Mouse (Mus musculus) heart, adult 2 months (tissue): ENCODE data around the gene Hist2h2aa2. TPM values are rescaled to one million over a fixed set of nuclear protein-coding genes. Genes with fewer than 3 reads are reported as not detected.
"Not testable (repeated sequence)": the region's sequence is repeated elsewhere in the genome, so short reads cannot be mapped to it uniquely, and the experiment has no call there.

Experiments used
- DNase-seq, 2 experiments: peaks; one replicate each; pipeline ENCODE4 v3.0.0; 2021
- H3K27ac ChIP-seq: fragments of 200-600 bp; 2 replicates; pipeline ENCODE4 v1.8.1; 2022
- H3K27me3 ChIP-seq: fragments of 200-500 bp; 2 replicates; pipeline ENCODE4 v1.6.1; 2012; ENCODE audit warnings: mild to moderate bottlenecking, low read length, inconsistent platforms, mixed read lengths; ENCODE audit not compliant: control insufficient read depth, insufficient read depth
- H3K36me3 ChIP-seq: fragments of 200-500 bp; 2 replicates; pipeline ENCODE4 v1.6.1; 2012; ENCODE audit warnings: low read length, inconsistent platforms; ENCODE audit not compliant: control insufficient read depth, insufficient read depth
- H3K4me1 ChIP-seq: fragments of 200-500 bp; 2 replicates; pipeline ENCODE4 v1.6.1; 2011; ENCODE audit warnings: low read length; ENCODE audit not compliant: control insufficient read depth, insufficient read depth
- H3K4me3 ChIP-seq: fragments of 200-600 bp; 2 replicates; pipeline ENCODE4 v1.8.1; 2022
- H3K79me2 ChIP-seq: fragments of 200-500 bp; replicated peaks from 2 replicates; pipeline ENCODE4 v1.6.1; 2012; ENCODE audit warnings: mild to moderate bottlenecking, inconsistent platforms, low read length, moderate library complexity, mixed read lengths; ENCODE audit not compliant: control insufficient read depth, insufficient read depth
- H3K9ac ChIP-seq: fragments of 200-500 bp; 2 replicates; pipeline ENCODE4 v1.6.1; 2012; ENCODE audit warnings: low read depth, mild to moderate bottlenecking, control low read depth, inconsistent platforms, low read length, mixed read lengths
- CTCF ChIP-seq: fragments of 200-600 bp; IDR thresholded peaks from 2 replicates; pipeline ENCODE4 v1.8.1; 2022; ENCODE audit warnings: antibody characterized with exemption, mild to moderate bottlenecking, moderate library complexity
- EP300 ChIP-seq: fragments of 200-500 bp; IDR thresholded peaks from 2 replicates; pipeline ENCODE4 v1.6.1; 2011; ENCODE audit warnings: low read depth, low read length, control low read depth; ENCODE audit not compliant: insufficient read depth
- POLR2A ChIP-seq: fragments of 200-500 bp; IDR thresholded peaks from 2 replicates; pipeline ENCODE4 v1.6.1; 2011; ENCODE audit warnings: mild to moderate bottlenecking, low read depth, low read length, control low read depth; ENCODE audit not compliant: insufficient read depth
- WGBS: fragments of 180-500 bp; shearing (Covaris S2); methylation state at CpG from one replicate; pipeline ENCODE4 v1.1.7; 2018; 5-methylcytosine and 5-hydroxymethylcytosine counted together
- intact Hi-C: fragments of 180-260 bp; cut with DNase I; formaldehyde crosslinking; loops from one replicate; pipeline ENCODE4 v1.15.1; 2025
- long read RNA-seq: library from polyadenylated mRNA; stranded (forward); transcript quantifications from one replicate; pipeline ENCODE4 v2.0.0, GENCODE M21; 2021
- polyA plus RNA-seq: library from polyadenylated mRNA; depleted of rRNA; stranded (reverse); fragments of >200 nt; gene quantifications from 2 replicates; pipeline ENCODE4 v1.2.3, GENCODE M21; 2012; rRNA removed
- total RNA-seq, 2 experiments: library from RNA; stranded (reverse); gene quantifications; 2 replicates each; pipeline ENCODE4 v1.2.3; 2021

Hist2h2aa2 gene
- total RNA-seq (100 to 1,000 TPM; 189 to 218 TPM), polyA plus RNA-seq (33.9 and 73.5 TPM in 2 replicates)
- long read RNA-seq, transcript Hist2h2aa2-201 (1 exons, 528 nt) = major isoform, 54 of 54 reads
- long read RNA-seq, partial matches to known transcripts = 0 of 54 reads
- long read RNA-seq, other reads (novel, unspliced or antisense) = 0 of 54 reads

GRCm38 (mm10) chr3:96239949-96240798 is at the start of gene Hist2h2aa2:
Gene Hist2h2aa2 (minus strand): TSS chr3:96240276.
- 3% methylated on average over 25 of the region's 85 CpGs for WGBS

DNA sequence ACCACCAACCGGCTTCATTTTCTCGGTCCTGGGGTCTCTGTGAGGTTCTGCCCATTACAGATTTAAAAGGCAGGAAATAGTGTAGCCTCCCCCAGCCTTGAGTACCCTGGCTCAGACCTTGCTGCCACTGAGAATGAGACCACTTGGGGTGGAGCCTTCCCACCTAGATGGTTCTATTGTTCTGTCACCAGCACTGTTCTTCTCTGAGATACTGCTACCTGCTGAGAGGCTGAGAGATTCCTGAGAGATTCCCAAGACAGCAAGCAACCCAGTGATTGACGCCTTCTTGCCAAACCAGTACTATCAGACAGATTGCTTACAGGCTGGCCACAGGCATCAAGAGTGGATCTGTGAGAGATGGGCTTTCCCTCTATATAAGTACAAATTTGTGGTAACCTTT is 49.1 kb upstream of the Hist2h2aa2 start:
- Histone ChIP-seq H3K79me2 (no peaks in the 10 kb centered on the region), H3K4me3 (no peak overlapping the region), H3K27me3 (no peaks in the 10 kb centered on the region; the same call in 1 of the 2 replicates), H3K36me3 (no peaks in the 10 kb centered on the region), H3K4me1 (no peaks in the 10 kb centered on the region), H3K9ac (no peak overlapping the region), H3K27ac (no peak overlapping the region)
- TF ChIP-seq EP300 = no peak
- no peak for TF ChIP-seq CTCF
- no peak for TF ChIP-seq POLR2A
- intact Hi-C loops = no loop called here
- no peak for DNase-seq
- 68% methylated on average over 3 of the region's 3 CpGs for WGBS

More at GRCm38 (mm10) chr3:96239949-96240798, at the start of gene Hist2h2aa2:
- H3K27me3 ChIP-seq, H3K36me3 ChIP-seq, H3K79me2 ChIP-seq, intact Hi-C loops, H3K4me1 ChIP-seq: not testable (repeated sequence)
- Histone ChIP-seq H3K4me3 (peak within 1 kb of the TSS; percentile 60), H3K27ac (peak within 1 kb of the TSS; percentile 89), H3K9ac (peak within 1 kb of the TSS; percentile 72)
- peak; percentile 84 for TF ChIP-seq POLR2A
- DNase-seq = peak; percentile 97

DNA sequence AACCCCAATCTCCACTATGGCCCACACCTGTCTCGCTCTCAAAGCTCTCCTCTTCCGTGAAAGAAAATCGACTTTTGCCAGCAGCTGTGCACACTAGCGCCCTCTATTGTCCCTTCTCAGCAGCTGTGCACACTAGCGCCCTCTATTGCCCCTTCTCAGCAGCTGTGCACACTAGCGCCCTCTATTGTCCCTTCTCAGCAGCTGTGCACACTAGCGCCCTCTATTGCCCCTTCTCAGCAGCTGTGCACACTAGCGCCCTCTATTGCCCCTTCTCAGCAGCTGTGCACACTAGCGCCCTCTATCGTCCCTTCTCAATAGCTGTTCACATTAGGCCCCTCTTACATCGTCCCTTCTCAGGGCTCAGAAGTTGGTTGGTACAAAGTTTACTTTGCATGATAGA is 47.3 kb upstream of the Hist2h2aa2 start:
- H3K4me3 ChIP-seq, H3K27me3 ChIP-seq, H3K36me3 ChIP-seq, DNase-seq, H3K79me2 ChIP-seq, H3K4me1 ChIP-seq, H3K9ac ChIP-seq, intact Hi-C loops, H3K27ac ChIP-seq: not testable (repeated sequence)
- peak; percentile 71 for TF ChIP-seq CTCF
- 89% methylated on average over 11 of the region's 11 CpGs for WGBS

GRCm38 (mm10) chr3:96284457-96284856 is 44.4 kb upstream of the Hist2h2aa2 start:
- no peak for DNase-seq
- TF ChIP-seq CTCF (peak; percentile 57), EP300 (no peak)
- Histone ChIP-seq H3K4me3 (no peak overlapping the region), H3K27me3 (peaks cover 5% of the 10 kb centered on the region), H3K27ac (no peak overlapping the region), H3K36me3 (no peaks in the 10 kb centered on the region), H3K9ac (no peak overlapping the region), H3K4me1 (no peaks in the 10 kb centered on the region), H3K79me2 (no peaks in the 10 kb centered on the region)
- intact Hi-C loops = loop anchor here (5.0 kb wide), 1 partner anchor 218 kb away; no protein-coding TSS in a partner anchor
- WGBS = 12% methylated on average over 4 of the region's 4 CpGs

- no peak overlapping the region for H3K27ac ChIP-seq
- H3K27me3 ChIP-seq = peaks cover 5% of the 10 kb centered on the region
- DNase-seq = no peak
- peaks cover 5% of the 10 kb centered on the region for H3K4me1 ChIP-seq
- TF ChIP-seq CTCF (no peak), EP300 (no peak), POLR2A (no peak)
- intact Hi-C loops = loop anchor here (5.0 kb wide), 1 partner anchor 222 kb away; no protein-coding TSS in a partner anchor
- no peak overlapping the region for H3K4me3 ChIP-seq
- no peaks in the 10 kb centered on the region for H3K36me3 ChIP-seq
- no peak overlapping the region for H3K9ac ChIP-seq
- no peaks in the 10 kb centered on the region for H3K79me2 ChIP-seq
- 61% methylated on average over 6 of the region's 6 CpGs for WGBS
These were observed 40.6 kb upstream of the Hist2h2aa2 start for GRCm38 (mm10) chr3:96280660-96281059.
